Mouse (Mus musculus): ENCODE results near the gene Dgat2.

DNA sequence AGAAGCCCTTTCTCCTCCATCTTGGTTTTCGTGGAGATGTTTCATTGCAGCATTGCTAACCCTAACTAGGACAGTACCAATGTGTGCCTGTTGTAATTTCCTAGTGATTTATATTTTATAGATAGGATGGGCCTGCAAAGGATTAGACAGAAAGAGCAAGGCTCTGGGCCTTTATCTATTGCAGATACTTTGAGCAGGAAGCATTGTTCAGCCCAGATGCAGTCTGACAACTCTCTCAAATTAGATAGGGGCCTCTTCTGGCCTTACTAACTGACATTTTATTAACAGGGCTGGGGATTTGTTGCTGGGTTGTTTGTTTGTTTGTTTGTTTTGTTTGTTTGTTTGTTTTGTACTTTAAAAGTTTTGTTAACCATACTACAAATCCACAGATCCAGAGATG, 30.5 kb upstream of the Dgat2 start:
- TF ChIP-seq CTCF (IDR thresholded peaks at IDR 0.05; ENCODE audit: extremely low read depth, insufficient read length, insufficient replicate concordance, low read depth, low read length) (no peak), POLR2A (IDR thresholded peaks at IDR 0.05; ENCODE audit: low read depth, low read length) (no peak)

Data from small intestine, adult 2 months (tissue).